Mouse (Mus musculus): ENCODE data around the gene Il9r. TPM values are rescaled to one million over a fixed set of nuclear protein-coding genes. Genes with fewer than 3 reads are reported as not detected.
"Not testable (repeated sequence)": the region's sequence is repeated elsewhere in the genome, so short reads cannot be mapped to it uniquely, and the experiment has no call there.

Il9r gene
- total RNA-seq, 1 experiment from 2014 or later = 0.41 TPM

DNA sequence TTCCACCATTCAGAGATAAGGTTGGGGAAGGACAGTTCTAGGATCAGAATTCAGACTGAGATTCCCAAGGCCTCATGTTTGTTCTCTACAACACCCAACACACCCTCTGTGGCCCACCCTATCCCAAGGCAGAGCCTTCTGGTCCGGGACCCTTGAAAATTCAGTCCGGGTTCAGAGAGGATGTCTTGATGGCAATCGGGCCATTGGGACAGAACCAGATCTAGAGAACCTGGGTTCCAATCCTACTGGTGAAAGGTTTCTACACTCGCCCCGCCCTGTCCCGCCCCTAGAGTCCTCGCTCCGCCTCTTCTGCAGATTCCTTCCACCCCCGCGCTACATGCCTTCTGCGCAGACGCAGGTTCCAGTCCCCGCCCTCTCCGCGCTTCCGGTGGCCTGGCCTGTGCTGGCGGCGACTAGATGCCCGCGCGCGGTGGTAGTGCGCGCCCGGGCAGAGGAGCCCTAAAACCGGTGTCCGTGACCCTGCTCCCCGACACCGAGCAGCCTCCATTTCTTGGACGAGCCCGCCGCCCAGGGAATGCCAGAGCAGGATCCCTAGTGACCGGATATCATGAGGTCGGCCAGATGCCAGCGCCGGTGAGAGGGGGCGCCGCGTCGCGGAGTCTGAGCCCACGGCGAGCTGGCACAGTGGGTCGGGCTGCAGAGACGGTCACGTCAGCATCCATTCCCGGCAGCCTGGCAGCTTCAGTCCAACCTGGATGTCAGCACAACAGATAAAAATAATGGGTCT lies 26.2 kb upstream of the Il9r start, which contains the start of gene Mpg:
Mpg (plus strand) TSS at position 382 of the 748 bp plus-strand sequence.
- DNase-seq = peak; percentile 96

DNA sequence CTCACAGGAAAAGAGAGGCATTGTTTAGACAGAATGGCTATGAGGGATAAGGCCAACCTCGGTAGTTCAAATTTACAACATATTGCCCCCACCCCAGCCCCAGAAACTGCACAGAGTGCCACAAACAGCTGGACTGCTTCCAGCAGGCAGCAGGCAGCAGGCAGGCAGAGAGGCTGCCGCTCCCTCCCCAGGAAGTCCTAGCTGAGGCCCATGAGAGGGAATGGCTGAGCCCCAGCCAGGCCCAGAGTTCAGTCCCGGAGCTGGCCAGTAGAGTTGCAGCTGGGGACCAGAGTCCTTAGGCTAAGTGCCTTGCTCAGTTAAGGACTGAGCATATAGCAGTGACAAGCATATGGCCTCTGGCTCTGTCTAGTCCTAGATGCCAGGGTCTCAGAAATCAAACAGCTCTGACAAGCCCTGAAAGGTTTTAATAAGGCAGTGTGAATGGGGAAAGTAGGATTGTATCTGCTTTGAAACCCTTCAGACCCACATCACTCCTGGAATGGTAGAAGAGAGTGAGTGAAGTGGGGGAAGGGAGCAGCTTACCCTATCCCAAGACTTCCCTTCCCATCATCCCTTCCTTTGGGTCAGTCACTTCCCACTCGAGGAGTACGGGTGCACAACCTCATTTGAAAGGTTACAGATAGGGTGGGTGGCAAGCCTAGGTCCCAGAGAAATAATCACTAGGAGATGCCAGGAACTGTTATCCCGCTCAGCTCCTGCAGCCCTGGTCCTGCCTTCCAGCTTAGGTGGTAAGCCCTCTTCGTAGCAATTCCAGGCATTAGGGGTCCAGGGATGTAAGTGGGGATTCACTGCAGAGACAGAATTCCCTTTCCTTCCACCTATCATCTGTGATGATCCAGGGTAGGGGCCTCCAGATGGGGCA lies 25.4 kb upstream of the Il9r start:
- DNase-seq = peak; percentile 55

DNA sequence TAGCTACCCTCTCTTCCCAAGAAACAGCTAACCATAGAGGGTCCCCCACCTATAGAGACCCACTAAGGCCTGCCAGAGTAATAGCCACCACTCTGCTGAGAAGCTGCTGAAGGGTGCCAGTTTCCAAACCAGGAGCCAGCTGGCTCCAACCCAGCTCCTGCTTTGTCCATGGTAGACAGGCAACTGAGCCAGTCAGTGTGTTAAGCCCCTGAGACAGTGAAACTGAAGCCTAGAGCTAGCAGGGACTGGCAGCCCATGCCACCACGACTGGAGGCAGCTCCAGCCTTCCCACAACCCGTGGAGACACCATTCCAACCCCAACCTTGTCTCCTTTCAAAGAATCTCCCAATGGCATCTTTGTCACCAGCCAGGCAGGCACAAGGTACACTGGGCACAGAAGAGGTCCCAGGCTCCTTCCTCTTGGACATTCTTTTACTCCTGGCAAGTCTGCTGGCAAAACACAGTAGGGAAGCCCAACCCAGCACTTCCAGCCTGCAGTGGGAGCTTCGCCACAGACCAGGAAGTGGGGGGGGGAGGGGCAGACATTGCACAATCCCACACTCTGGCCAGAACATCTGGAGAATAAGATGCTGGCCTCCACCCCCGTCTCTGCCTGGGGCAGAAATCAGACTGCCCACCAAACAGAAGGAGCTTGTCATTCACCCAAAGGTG lies 24.5 kb upstream of the Il9r start:
- peak; percentile 90 for DNase-seq

- no peak for DNase-seq
These were observed 23.4 kb upstream of the Il9r start for GRCm38 (mm10) chr11:32223297-32223967.

DNA sequence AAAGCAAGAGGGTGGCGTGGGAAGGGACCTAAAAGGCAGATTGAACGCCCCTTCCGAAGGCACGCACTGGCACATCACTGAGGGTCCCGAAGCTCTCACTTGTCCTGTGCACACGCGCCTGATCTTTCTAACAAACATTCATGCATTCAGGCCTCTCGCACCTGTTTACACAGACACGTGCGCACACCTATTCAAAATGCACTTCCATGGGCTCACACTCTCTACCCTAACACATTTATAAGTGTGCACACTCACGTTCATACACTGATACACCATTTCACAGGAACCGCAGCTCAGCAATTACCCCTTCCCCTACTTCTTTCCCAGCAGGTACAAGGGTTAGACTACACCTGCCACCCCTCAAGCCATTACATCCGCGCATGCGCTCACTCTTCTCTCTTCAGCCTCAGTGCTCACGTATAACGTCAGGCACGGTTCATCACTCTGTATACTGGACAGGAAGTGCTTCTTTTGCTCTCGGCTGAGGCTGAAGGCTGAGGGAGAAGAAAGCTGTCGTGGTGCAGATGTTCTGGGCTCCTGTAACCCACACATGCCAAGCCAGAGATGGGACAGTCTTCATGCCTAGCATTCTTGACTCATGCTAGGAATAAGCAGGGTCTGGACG lies 22.6 kb upstream of the Il9r start:
- no peak for DNase-seq

DNA sequence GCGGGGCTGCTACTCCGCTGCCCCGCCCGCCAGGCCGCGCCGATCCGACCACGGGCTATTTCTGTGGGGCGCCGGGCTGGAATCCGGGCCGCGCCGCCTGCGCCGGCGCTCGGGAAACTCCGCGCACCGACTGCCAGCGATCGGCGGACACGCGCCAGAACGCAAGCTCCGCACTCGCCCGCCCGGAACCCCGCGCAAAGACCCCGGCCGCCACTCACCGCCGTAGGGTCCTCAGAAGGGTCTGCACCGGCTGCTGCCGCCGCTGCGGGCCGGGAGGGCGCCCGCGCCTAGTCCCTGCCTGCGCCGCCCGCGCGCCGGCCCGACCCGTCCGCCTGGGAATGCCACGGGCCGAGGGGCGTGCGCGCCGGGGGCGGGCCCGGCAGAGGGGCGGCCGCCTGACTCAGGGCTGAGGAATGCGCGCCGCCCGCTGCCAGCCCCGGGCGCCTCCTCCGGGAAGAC lies 21.9 kb upstream of the Il9r start, which contains the start of gene Rhbdf1:
Rhbdf1 (minus strand) TSS at position 350 of the 459 bp plus-strand sequence.
- peak; percentile 87 for DNase-seq

DNA sequence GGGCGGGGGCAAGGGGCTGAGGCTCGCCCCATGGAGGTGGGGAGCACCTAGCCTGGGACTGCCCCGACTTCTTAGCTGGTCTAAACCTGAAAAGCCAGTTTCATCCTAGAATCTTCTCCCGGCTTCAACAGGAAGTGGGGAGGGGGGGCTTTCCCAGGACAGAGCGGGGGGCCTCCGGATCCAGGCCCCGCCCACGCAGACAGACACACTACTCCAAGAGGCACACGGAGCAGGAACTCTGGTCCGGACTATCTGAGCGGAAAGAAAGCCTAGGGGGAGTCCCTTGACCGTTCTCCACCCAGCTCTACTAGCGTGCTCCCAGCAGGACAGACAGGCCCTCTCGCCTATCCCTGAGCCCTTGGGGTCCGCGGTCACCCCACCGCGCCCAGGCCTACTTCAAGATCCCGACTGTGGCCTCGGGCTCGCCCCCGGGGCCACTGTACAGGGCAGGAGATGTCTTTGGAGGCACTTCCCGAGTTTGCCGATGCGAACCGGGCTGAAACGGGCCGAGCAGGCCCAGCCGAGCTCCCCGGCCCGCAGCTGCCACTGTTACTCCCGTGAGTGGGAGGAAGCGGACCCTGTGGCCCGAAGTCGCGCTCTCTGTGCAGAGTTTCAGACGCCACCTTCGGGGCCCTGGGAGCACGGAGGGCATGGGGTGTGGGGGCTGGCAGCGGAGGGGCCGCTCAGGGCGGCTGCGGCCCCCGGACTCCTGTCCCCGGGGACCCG lies 21.3 kb upstream of the Il9r start:
- DNase-seq = peak; percentile 76

DNA sequence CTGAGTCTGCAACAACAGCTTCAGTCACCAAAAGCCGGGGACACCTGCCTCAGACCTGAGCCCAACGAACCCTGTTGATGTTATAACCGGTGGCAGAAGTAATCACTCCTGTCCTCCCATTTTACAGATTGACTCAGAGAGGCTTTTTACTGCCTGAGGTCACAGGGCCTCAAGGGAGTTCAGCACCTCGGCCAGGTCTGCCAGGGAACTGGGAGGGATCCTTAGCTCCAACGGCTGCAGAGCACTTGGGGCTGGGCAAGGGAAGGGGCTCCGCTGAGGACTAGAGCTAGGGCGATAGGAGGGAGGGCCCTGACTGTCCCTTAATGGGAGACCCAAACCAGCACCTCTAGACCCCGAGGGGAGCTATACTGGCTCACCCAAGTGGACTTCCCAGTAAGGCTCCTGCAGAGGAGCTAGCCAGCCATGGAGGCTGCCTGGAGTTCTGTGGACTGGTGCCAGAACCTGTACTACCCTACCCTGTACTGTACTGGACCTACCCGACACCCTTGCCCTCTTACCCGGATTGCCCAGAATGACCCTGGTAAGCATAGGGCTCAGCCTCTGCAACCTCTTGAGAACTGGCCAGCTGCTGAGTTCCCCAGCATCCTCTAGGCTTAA lies 20.6 kb upstream of the Il9r start:
- no peak for DNase-seq

GRCm38 (mm10) chr11:32219287-32219686 lies 19.2 kb upstream of the Il9r start:
- no peak for DNase-seq

DNA sequence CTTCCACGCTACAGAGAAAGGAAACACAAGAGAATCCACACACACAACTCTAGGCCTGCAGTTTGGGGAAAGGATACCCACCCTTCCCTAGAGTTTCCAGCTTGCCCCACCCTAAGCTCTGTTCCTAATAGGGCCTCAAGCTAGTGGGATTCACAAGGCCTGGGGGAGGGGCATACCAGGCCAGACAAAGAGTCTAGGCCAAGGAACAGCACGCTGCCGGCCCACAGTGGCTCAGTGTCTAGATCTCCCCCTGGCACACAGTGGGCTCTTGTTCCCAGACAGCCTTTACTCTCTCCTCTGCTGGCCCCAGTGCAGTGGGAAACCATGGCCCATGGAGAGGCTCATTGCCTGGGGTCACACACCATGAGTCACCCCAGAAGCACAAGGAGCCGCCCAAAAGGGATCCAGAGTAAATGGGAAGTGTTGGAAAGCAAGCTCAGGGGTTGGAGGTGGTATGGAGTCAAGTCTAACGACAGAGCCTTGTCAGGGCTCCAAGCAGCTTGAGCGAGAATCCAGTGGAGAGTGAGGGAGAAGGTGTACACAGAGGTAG lies 18.5 kb upstream of the Il9r start:
- no peak for DNase-seq

DNA sequence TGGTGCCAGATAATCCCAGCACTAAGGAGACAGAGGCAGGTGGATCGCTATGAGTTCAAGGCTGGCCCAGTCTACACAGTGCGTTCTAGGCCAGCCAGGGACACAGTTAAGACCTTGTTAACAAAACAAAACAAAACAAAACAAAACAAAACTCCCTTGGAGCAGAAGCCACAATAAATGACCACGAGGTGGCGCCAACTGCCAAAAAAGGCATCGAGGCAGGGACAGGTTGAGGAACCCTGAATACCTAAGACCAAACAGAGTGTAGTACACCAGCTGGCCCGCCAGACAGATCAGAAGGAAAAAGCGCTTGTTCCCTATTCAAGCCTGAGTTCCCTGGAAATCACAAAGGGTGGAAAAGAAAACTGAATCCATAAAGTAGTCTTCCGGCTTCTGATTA lies 16.8 kb upstream of the Il9r start:
- peak; percentile 86 for DNase-seq

GRCm38 (mm10) chr11:32215372-32216162 lies 15.5 kb upstream of the Il9r start:
- no peak for DNase-seq

GRCm38 (mm10) chr11:32210623-32211022 lies 10.5 kb upstream of the Il9r start:
- no peak for DNase-seq

DNA sequence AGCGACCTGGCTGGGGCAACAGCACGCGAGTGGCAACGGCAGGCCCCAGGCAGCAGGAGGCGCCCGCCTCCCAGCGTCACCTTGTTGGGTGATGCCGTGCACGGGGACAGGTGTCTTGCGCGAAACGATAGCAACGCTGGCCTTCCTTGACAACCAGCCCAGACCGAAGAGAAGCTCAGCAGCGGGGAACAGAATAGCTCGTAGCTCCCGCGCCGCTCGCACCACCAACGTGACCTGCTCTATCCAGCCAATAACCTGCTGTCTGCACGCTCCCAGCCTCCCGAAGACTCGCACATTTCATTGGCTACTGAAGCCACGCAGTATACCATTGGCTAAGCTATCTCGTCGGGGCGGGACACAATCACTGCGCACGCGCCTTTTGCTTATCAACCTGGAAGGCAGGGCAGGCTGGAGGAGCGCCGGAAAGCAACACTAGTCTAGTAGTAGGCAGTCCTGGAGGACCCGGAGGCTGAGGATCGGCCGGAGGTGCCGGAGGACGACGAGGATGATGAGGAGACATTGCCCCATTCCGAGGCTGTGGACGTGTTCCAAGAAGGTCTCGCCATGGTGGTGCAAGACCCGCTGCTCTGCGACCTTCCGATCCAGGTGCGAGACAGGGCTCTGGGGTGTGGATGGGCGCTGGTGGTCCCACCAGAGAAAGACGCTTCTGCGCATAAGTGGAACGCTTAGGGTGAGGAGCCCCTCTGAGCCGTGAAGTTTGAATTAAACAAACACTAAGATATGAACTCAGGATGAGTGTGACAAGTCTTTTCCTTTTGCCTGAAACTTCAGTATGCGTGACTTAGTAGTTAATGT lies 5.2 kb upstream of the Il9r start, which contains the start of gene Snrnp25:
Snrnp25 (plus strand) TSS at position 358 of the 816 bp plus-strand sequence.
- DNase-seq = peak; percentile 98

- no peak for DNase-seq
These were observed 2.0 kb upstream of the Il9r start for GRCm38 (mm10) chr11:32201922-32202685.

- DNase-seq = not testable (repeated sequence)
These were observed 913 bp upstream of the Il9r start for GRCm38 (mm10) chr11:32200992-32201391.

- DNase-seq = peak; percentile 3
These were observed 849 bp downstream of the Il9r start for GRCm38 (mm10) chr11:32199230-32199629.

Measured in adrenal gland, postnatal 14 days (tissue).